Mouse (Mus musculus) forebrain, embryonic 14.5 days (tissue): ENCODE measurements at regions not wholly inside any gene's neighbourhood (a gene's known extent, or its start where the extent isn't known, plus 50 kb on each side); places are given as distances from the start of the nearest gene placed in this dataset.
A peak's percentile ranks its signal among the peaks of the same experiment; 100 is the strongest.

Source experiments
- ATAC-seq: fragments of 200-750 bp; cut with Nextera tagmentation; 2 replicates; pipeline ENCODE4 v1.8.0; 2017; ENCODE audit warnings: mild to moderate bottlenecking, moderate library complexity
- DNase-seq: peaks from one replicate; pipeline ENCODE4 v3.0.0-alpha.2; 2015; ENCODE audit warnings: low spot score
- H3K27ac ChIP-seq: fragments of 300-500 bp; sonication (generic); 2 replicates; pipeline ENCODE4 v1.5.1; 2014; ENCODE audit warnings: low read depth, mild to moderate bottlenecking, control low read depth, low read length, moderate library complexity
- H3K27me3 ChIP-seq: fragments of 300-500 bp; sonication (generic); replicated peaks from 2 replicates; pipeline ENCODE4 v1.6.1; 2014; ENCODE audit warnings: low read length, control low read depth, mixed read lengths; ENCODE audit not compliant: control insufficient read depth, insufficient read depth
- H3K36me3 ChIP-seq: fragments of 300-500 bp; sonication (generic); 2 replicates; pipeline ENCODE4 v1.6.1; 2014; ENCODE audit warnings: low read length, control low read depth; ENCODE audit not compliant: control insufficient read depth, insufficient read depth
- H3K4me1 ChIP-seq: fragments of 300-500 bp; sonication (generic); 2 replicates; pipeline ENCODE4 v1.6.1; 2014; ENCODE audit warnings: antibody characterized with exemption, low read length, control low read depth; ENCODE audit not compliant: control insufficient read depth, insufficient read depth
- H3K4me2 ChIP-seq: fragments of 300-500 bp; sonication (generic); 2 replicates; pipeline ENCODE4 v1.6.1; 2014; ENCODE audit warnings: mild to moderate bottlenecking, control low read depth, low read length
- H3K4me3 ChIP-seq: fragments of 300-500 bp; sonication (generic); 2 replicates; pipeline ENCODE4 v1.5.1; 2014; ENCODE audit warnings: low read depth, low read length, control low read depth
- H3K9ac ChIP-seq: fragments of 300-500 bp; sonication (generic); 2 replicates; pipeline ENCODE4 v1.6.1; 2014; ENCODE audit warnings: mild to moderate bottlenecking, low read length, control low read depth, moderate library complexity
- H3K9me3 ChIP-seq: fragments of 300-500 bp; sonication (generic); replicated peaks from 2 replicates; pipeline ENCODE4 v1.6.1; 2016; ENCODE audit warnings: low read length, control low read depth, mixed read lengths; ENCODE audit not compliant: control insufficient read depth
- WGBS: fragments of 180-500 bp; shearing (Covaris S2); extraction: QIAGEN DNeasy Blood & Tissue Kit; methylation state at CpG from one replicate; pipeline ENCODE4 v1.1.7; 2014; 5-methylcytosine and 5-hydroxymethylcytosine counted together

- ATAC-seq = no peak
- H3K9me3 ChIP-seq = no peaks in the 10 kb centered on the region
- no peaks in the 10 kb centered on the region for H3K4me1 ChIP-seq
- 81% methylated on average over 4 of the region's 4 CpGs for WGBS
- no peaks in the 10 kb centered on the region for H3K27me3 ChIP-seq
- DNase-seq = no peak
- no peak overlapping the region for H3K4me3 ChIP-seq
- no peak overlapping the region for H3K27ac ChIP-seq
- no peak overlapping the region for H3K4me2 ChIP-seq
- no peak overlapping the region for H3K9ac ChIP-seq
- no peaks in the 10 kb centered on the region for H3K36me3 ChIP-seq
Measured at GRCm38 (mm10) chr4:72688842-72689241, 163.6 kb downstream of the Aldoart1 start.

- no peaks in the 10 kb centered on the region for H3K36me3 ChIP-seq
- no peaks in the 10 kb centered on the region for H3K4me1 ChIP-seq
- no peak overlapping the region for H3K4me3 ChIP-seq
- no peak overlapping the region for H3K4me2 ChIP-seq
- H3K27me3 ChIP-seq = no peaks in the 10 kb centered on the region
- DNase-seq = no peak
- no peak for ATAC-seq
- no peaks in the 10 kb centered on the region for H3K9me3 ChIP-seq
- WGBS = 71% methylated on average over 2 of the region's 2 CpGs
- no peak overlapping the region for H3K27ac ChIP-seq
- no peak overlapping the region for H3K9ac ChIP-seq
Measured at GRCm38 (mm10) chr4:72674006-72674405, 178.4 kb downstream of the Aldoart1 start.

- no peaks in the 10 kb centered on the region for H3K9me3 ChIP-seq
- no peaks in the 10 kb centered on the region for H3K4me1 ChIP-seq
- H3K36me3 ChIP-seq = no peaks in the 10 kb centered on the region
- no peak overlapping the region for H3K4me3 ChIP-seq
- H3K9ac ChIP-seq = no peak overlapping the region
- no peak overlapping the region for H3K27ac ChIP-seq
- WGBS = 90% methylated on average over 5 of the region's 5 CpGs
- ATAC-seq = no peak
- no peaks in the 10 kb centered on the region for H3K27me3 ChIP-seq
- H3K4me2 ChIP-seq = no peak overlapping the region
- no peak for DNase-seq
Measured at GRCm38 (mm10) chr4:72671652-72672411, 180.6 kb downstream of the Aldoart1 start.

GRCm38 (mm10) chr4:72669827-72670494, 182.5 kb downstream of the Aldoart1 start:
- H3K4me2 ChIP-seq = no peak overlapping the region
- no peak overlapping the region for H3K27ac ChIP-seq
- no peak for ATAC-seq
- 88% methylated on average over 5 of the region's 5 CpGs for WGBS
- H3K4me3 ChIP-seq = no peak overlapping the region
- DNase-seq = no peak
- no peak overlapping the region for H3K9ac ChIP-seq
- H3K36me3 ChIP-seq = no peaks in the 10 kb centered on the region
- H3K9me3 ChIP-seq = no peaks in the 10 kb centered on the region
- H3K4me1 ChIP-seq = no peaks in the 10 kb centered on the region
- no peaks in the 10 kb centered on the region for H3K27me3 ChIP-seq

GRCm38 (mm10) chr4:72664379-72664778, 188.1 kb downstream of the Aldoart1 start:
- ATAC-seq = no peak
- no peak overlapping the region for H3K4me3 ChIP-seq
- no peaks in the 10 kb centered on the region for H3K27me3 ChIP-seq
- DNase-seq = no peak
- no peaks in the 10 kb centered on the region for H3K4me1 ChIP-seq
- H3K36me3 ChIP-seq = no peaks in the 10 kb centered on the region
- no peak overlapping the region for H3K9ac ChIP-seq
- no peak overlapping the region for H3K27ac ChIP-seq
- no peak overlapping the region for H3K4me2 ChIP-seq
- H3K9me3 ChIP-seq = no peaks in the 10 kb centered on the region

- Histone ChIP-seq H3K4me1 (no peaks in the 10 kb centered on the region), H3K36me3 (no peaks in the 10 kb centered on the region), H3K27ac (no peak overlapping the region), H3K9me3 (no peaks in the 10 kb centered on the region), H3K9ac (no peak overlapping the region), H3K4me2 (no peak overlapping the region), H3K27me3 (no peaks in the 10 kb centered on the region), H3K4me3 (no peak overlapping the region)
- peak; percentile 40; the same call in 1 of the 2 replicates for ATAC-seq
- DNase-seq = peak; percentile 74
Measured at GRCm38 (mm10) chr4:72662477-72662876, 190.0 kb downstream of the Aldoart1 start.

GRCm38 (mm10) chr4:72656206-72656605, 196.2 kb downstream of the Aldoart1 start:
- Histone ChIP-seq H3K4me2 (no peak overlapping the region), H3K4me3 (no peak overlapping the region), H3K27me3 (no peaks in the 10 kb centered on the region), H3K9me3 (no peaks in the 10 kb centered on the region), H3K36me3 (no peaks in the 10 kb centered on the region), H3K4me1 (no peaks in the 10 kb centered on the region), H3K27ac (no peak overlapping the region), H3K9ac (no peak overlapping the region)
- 93% methylated on average over 1 of the region's 1 CpGs for WGBS
- no peak for ATAC-seq
- no peak for DNase-seq

GRCm38 (mm10) chr4:72647130-72647529, 205.3 kb downstream of the Aldoart1 start:
- ATAC-seq (no peak), DNase-seq (no peak)
- no peaks in the 10 kb centered on the region for H3K27me3 ChIP-seq
- no peak overlapping the region for H3K27ac ChIP-seq
- no peaks in the 10 kb centered on the region for H3K9me3 ChIP-seq
- no peak overlapping the region for H3K4me3 ChIP-seq
- H3K4me2 ChIP-seq = no peak overlapping the region
- H3K36me3 ChIP-seq = no peaks in the 10 kb centered on the region
- 35% methylated on average over 1 of the region's 1 CpGs for WGBS
- no peaks in the 10 kb centered on the region for H3K4me1 ChIP-seq
- H3K9ac ChIP-seq = no peak overlapping the region

GRCm38 (mm10) chr4:72629416-72629815, 223.0 kb downstream of the Aldoart1 start:
- Histone ChIP-seq H3K27me3 (no peaks in the 10 kb centered on the region), H3K4me3 (no peak overlapping the region), H3K27ac (no peak overlapping the region), H3K4me1 (0 out of 2 replicates have a peak, but pooled peaks cover 3% of the 10 kb centered on the region), H3K4me2 (no peak overlapping the region), H3K36me3 (no peaks in the 10 kb centered on the region), H3K9ac (no peak overlapping the region), H3K9me3 (no peaks in the 10 kb centered on the region)
- ATAC-seq (no peak), DNase-seq (no peak)
- WGBS = 12% methylated on average over 3 of the region's 3 CpGs
